Mouse (Mus musculus): ENCODE results near the gene Nr2c1. TPM values are rescaled to one million over a fixed set of nuclear protein-coding genes. Genes with fewer than 3 reads are reported as not detected.

Nr2c1 gene
- polyA plus RNA-seq, 1 experiment from 2014 or later, result 7.1 TPM

DNA sequence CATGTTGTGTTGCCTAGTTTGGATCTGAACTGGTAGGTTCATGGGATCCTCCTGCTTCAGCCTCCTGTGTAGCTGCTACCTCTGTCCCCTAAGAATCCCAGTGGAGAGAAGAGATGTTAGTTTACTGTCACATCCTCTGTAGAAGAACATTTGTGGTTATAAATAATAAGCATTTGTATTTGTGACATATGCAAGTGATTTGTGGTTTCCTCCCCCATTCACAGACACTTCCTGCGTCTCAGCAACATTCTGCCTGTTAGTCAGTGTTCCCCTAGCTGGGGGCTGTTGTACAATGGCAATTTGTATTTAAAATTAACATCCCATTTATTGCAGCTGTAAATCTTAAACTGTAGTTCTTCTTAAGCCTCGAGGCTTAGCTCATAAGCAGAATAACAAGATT is 63.9 kb downstream of the Nr2c1 start:
- no peak for ATAC-seq (ENCODE audit: insufficient number of reproducible peaks, low FRiP score)
- H3K4me1 ChIP-seq (replicated peaks), result 0 out of 2 replicates have a peak, but pooled peaks cover 2% of the 10 kb centered on the region
- peaks cover 47% of the 10 kb centered on the region for H3K36me3 ChIP-seq
- no peaks in the 10 kb centered on the region for H3K9me3 ChIP-seq (replicated peaks)
- no peaks in the 10 kb centered on the region for H3K27me3 ChIP-seq (replicated peaks)
- H3K27ac ChIP-seq (ENCODE audit: poor library complexity, severe bottlenecking), result no peak overlapping the region
- H3K4me3 ChIP-seq, result no peak overlapping the region
- no peak overlapping the region for H3K4me2 ChIP-seq
- WGBS, result 78% methylated on average over 2 of the region's 2 CpGs
- no peak overlapping the region for H3K9ac ChIP-seq

DNA sequence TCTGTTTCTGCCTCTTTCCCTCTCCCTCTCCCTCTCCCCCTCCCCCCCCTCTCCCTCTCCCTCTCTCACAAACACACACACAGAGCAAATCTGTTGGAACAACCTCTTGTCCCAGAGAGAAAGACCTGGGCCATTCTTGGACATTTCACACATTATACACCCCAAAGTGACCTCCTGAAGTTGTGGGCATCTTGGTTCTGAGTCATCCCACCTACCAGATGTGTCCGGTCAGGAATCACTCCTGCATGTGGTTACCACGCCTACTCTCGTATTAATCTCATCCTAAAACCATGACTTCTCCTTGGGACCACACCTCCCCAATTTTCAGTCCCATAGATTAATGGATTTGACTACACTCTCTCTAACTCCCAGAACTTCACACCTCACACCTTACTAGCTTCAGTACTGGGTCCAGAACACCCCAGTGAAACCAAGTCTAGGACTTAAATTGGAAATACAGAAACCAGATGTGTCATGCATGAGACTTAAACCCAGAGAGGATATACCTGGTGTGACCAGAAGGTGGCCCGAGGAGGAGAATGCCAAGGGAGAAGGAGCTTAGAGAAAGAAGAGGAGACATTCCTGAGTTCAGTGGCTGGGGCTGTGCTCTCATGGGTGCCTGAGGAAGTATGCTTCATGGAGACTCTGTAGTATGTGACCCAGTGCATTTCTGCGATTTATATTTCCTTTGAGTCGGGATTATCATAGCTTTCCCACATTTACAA is 77.4 kb downstream of the Nr2c1 start:
- no peaks in the 10 kb centered on the region for H3K27me3 ChIP-seq (replicated peaks)
- H3K9ac ChIP-seq, result no peak overlapping the region
- 0 out of 2 replicates have a peak, but pooled peaks cover 4% of the 10 kb centered on the region for H3K4me1 ChIP-seq (replicated peaks)
- no peak overlapping the region for H3K27ac ChIP-seq (ENCODE audit: poor library complexity, severe bottlenecking)
- no peak for ATAC-seq (ENCODE audit: insufficient number of reproducible peaks, low FRiP score)
- H3K36me3 ChIP-seq, result peaks cover 14% of the 10 kb centered on the region
- no peaks in the 10 kb centered on the region for H3K9me3 ChIP-seq (replicated peaks)
- WGBS, result 70% methylated on average over 6 of the region's 6 CpGs
- H3K4me3 ChIP-seq, result no peak overlapping the region
- H3K4me2 ChIP-seq, result no peak overlapping the region

DNA sequence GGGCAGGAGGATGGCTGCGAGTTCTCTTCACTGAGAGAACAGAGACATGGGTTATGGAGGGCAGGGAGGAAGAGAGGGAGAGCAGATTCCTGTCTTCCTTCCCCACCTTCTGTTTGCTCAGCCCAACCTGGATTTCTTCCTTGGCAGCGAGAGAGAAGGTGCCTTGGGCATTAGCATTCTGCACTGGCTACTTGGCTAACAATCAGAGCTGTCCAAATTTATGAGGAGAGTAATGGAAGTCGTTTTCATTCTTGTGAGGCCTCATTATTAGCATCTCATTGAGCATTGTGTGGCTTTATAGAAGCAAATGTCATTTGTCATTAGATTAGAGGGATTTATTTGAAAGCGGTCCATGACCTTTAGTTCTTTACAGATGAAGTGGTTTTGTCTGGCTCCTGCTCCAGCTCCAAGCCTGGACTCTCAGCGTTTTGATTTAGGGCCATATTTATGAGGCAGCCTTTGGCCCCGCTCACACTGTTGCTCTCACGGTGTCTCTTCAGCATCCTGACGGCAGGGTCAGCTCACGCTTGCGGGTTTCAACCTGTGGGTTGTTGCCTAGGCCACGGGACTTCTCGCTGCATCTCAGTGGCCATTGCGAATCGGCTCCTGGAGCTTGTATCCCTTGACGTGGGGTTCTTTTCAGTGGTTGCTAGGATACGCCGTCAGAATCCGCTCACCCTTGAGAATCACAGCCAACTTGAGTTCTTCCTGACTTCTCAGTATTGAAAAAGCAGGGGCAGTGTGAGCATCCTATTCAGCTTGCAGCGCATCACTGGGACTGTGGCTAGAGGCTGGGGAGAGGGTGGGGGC is 82.6 kb downstream of the Nr2c1 start:
- no peak overlapping the region for H3K4me2 ChIP-seq
- ATAC-seq (ENCODE audit: insufficient number of reproducible peaks, low FRiP score), result no peak
- no peaks in the 10 kb centered on the region for H3K27me3 ChIP-seq (replicated peaks)
- no peak overlapping the region for H3K4me3 ChIP-seq
- H3K9ac ChIP-seq, result no peak overlapping the region
- no peaks in the 10 kb centered on the region for H3K36me3 ChIP-seq
- 0 out of 2 replicates have a peak, but pooled peaks cover 3% of the 10 kb centered on the region for H3K4me1 ChIP-seq (replicated peaks)
- H3K27ac ChIP-seq (ENCODE audit: poor library complexity, severe bottlenecking), result no peak overlapping the region
- 73% methylated on average over 19 of the region's 19 CpGs for WGBS
- no peaks in the 10 kb centered on the region for H3K9me3 ChIP-seq (replicated peaks)

DNA sequence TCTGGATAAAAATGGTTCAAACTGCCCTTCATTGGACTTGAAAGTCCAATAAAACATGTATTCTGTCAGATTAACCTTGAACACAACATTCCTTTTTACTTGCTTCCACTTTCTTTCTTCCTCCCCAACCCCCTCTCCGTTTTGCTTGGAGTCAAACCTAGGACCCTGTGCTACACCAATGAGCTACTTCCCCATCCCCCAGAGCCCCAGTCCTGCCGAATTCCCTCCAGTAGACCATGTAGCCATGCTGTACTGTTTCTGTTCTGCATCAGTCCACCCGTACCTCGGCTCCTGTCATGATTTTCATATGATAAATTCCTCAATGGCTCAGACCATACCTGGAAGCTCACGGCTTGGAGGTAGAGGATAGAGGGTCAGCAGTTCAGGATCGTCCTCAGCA is 83.2 kb downstream of the Nr2c1 start:
- Histone ChIP-seq H3K9me3 (replicated peaks) (no peaks in the 10 kb centered on the region), H3K27me3 (replicated peaks) (no peaks in the 10 kb centered on the region), H3K4me2 (no peak overlapping the region), H3K4me3 (no peak overlapping the region), H3K4me1 (replicated peaks) (0 out of 2 replicates have a peak, but pooled peaks cover 3% of the 10 kb centered on the region), H3K36me3 (no peaks in the 10 kb centered on the region), H3K27ac (ENCODE audit: poor library complexity, severe bottlenecking) (no peak overlapping the region), H3K9ac (no peak overlapping the region)
- ATAC-seq (ENCODE audit: insufficient number of reproducible peaks, low FRiP score), result no peak
- 77% methylated on average over 6 of the region's 6 CpGs for WGBS

DNA sequence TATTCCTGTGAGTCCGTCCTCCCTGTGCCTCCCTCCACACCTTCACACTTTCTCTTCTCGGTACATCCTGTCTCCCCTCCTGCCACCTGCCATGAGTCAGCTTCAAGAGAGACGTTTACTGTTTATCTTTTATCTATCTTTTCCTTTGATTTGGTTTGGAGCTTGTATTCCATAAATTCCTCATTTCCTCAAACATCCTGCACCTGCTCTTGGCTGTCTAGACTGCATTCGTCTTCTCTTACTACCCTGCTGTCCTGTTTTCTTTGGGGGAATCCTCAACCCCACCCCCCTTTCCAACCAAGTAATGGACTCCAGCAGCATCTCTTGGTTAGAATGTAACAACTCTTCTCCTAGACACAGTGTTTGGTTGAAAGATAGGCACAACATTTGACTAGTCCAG is 87.4 kb downstream of the Nr2c1 start:
- no peaks in the 10 kb centered on the region for H3K36me3 ChIP-seq
- H3K27ac ChIP-seq (ENCODE audit: poor library complexity, severe bottlenecking), result no peak overlapping the region
- no peaks in the 10 kb centered on the region for H3K27me3 ChIP-seq (replicated peaks)
- ATAC-seq (ENCODE audit: insufficient number of reproducible peaks, low FRiP score), result no peak
- 39% methylated on average over 4 of the region's 4 CpGs for WGBS
- H3K4me3 ChIP-seq, result no peak overlapping the region
- no peaks in the 10 kb centered on the region for H3K9me3 ChIP-seq (replicated peaks)
- H3K4me2 ChIP-seq, result no peak overlapping the region
- H3K9ac ChIP-seq, result no peak overlapping the region
- H3K4me1 ChIP-seq (replicated peaks), result 0 out of 2 replicates have a peak, but pooled peaks cover 3% of the 10 kb centered on the region

DNA sequence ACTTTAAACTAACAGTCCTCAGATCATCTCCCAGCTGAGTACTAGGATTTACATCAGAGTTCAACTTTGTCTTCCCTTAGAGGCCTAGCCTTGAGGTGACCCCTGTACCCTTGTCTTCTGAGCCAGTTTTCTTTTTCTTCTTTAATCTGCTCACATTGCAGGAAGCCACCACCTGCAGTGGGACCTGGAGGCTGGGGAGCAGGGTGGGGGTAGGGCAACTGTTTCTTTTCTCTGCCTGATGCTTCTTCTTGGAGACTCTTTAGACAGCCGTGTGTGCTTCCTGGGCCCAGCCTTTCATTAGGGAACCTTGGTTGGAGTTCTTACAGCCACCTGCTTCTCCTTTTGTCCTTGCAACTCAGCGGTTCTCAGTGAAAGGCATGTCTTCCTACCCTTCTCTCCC is 93.5 kb downstream of the Nr2c1 start:
- ATAC-seq (ENCODE audit: insufficient number of reproducible peaks, low FRiP score), result no peak
- Histone ChIP-seq H3K27me3 (replicated peaks) (no peaks in the 10 kb centered on the region), H3K36me3 (no peaks in the 10 kb centered on the region), H3K4me3 (no peak overlapping the region), H3K9ac (no peak overlapping the region), H3K27ac (ENCODE audit: poor library complexity, severe bottlenecking) (no peak overlapping the region), H3K9me3 (replicated peaks) (no peaks in the 10 kb centered on the region), H3K4me2 (no peak overlapping the region), H3K4me1 (replicated peaks) (no peaks in the 10 kb centered on the region)
- WGBS, result 77% methylated on average over 2 of the region's 2 CpGs

Other genes with a start within 250 kb of the Nr2c1 start
- 29.4 and 30.5 TPM in 2 replicates for gene Vezt, start 112.2 kb upstream of the Nr2c1 start, polyA plus RNA-seq (2016; fragmentation: Nextera tagmentation; extraction: Ambion mirVana)
- gene Fgd6, start 112.0 kb upstream of the Nr2c1 start, polyA plus RNA-seq (2016; fragmentation: Nextera tagmentation; extraction: Ambion mirVana), result 3.7 and 4.0 TPM in 2 replicates
- gene Ndufa12, start 50.7 kb downstream of the Nr2c1 start, polyA plus RNA-seq (2016; fragmentation: Nextera tagmentation; extraction: Ambion mirVana), result 634 and 641 TPM in 2 replicates
- not detected in 2 replicates for gene Gm4792, start 150.7 kb downstream of the Nr2c1 start, polyA plus RNA-seq (2016; fragmentation: Nextera tagmentation; extraction: Ambion mirVana)
- gene Tmcc3, start 163.9 kb downstream of the Nr2c1 start, polyA plus RNA-seq (2016; fragmentation: Nextera tagmentation; extraction: Ambion mirVana), result 10.2 and 11.1 TPM in 2 replicates